Mouse (Mus musculus): ENCODE results near the gene Jak2.

Jak2 gene

GRCm38 (mm10) chr19:29252831-29253545 is 1.4 kb downstream of the Jak2 start:
- no peak for DNase-seq (ENCODE audit: low spot score)

DNA sequence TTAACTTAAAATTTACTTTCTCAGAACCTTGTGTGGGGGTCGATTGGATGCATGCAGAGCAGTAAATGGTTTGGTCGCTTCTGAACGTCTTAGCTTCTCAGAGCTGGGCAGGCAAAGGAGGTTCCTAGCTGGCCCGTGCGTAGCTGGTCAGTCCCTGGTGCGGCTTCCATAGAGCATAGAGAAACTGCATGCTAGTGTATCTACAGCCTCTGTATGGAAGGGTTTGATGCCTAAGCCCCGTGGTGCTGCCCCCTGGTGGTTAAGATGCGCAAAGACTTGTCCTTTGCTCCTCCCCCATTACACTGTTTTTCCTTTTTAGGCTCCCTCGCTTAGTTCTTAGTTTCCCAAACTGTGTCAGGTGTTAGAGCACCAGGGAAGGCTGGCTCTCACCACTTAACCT is 2.1 kb downstream of the Jak2 start:
- peak; percentile 62 for DNase-seq (ENCODE audit: low spot score)

DNA sequence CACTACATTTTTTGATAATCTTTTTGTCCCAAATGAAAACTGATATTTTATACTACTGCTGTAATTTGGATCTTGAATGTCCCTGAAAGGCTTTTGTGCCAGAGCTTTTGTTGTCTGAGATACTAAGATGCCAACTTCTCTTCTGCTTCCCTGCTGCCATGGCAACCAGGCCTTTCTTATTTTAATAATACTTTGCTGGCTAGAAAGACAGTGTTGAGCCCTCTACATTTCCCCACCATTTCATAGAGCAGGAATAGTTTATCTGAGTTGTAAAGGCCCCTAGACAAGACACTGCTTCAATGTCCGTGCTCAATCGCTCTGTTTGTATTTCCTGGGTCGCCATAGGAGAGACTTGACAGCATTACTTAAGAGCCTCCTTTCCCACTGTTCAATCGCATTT is 3.0 kb downstream of the Jak2 start:
- no peak for DNase-seq (ENCODE audit: low spot score)

DNA sequence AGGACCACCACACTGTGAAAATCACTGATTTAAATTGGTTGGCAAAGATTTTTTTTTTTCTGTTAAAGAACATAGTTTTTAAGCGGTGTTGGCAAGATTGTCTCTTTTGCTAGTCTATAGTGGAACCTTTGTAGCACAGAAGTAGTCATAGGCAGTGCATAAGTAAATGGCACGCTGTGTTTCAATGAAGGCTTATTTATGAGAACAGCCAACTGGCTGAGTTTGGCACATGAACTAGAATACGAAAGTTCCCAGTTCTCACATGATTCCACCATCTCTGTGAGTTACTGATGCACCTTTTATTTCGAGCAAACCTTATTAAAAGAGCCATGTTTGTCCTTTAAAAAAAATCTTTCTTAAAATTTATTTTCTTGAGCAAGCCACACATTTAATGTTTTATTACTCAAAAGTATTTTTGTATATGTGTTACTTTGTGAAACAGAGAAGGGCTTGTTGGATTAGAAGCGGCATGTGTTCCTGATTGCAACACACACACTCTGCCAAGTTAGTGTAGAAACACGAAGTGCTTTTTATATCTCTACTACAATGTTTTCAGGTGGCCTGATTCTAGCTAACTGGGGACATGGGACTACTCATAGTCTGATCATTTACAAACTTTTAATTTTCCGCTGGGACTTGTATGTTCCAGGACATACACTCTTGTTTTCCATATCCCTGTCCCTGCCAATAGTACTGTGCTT is 3.8 kb downstream of the Jak2 start:
- no peak for DNase-seq (ENCODE audit: low spot score)

DNA sequence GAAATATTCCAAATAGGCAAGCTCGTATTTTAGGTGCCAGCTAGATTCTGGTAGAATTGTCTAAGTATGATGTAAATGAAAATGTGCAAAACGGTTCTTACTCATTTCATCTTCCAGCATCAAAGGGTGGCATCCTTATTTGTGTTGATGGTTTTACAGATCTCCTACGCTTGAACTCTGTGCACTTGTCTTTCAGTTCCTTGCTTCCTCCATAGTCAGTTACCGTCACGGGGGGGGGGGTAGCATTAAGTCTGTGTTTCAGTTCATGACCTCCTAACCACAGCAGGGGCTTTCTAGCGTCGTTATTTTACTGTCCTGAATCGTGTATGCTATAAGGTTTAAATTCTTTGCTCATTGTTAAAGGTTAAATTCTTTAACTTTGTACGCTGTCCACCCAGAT is 10.0 kb downstream of the Jak2 start:
- DNase-seq (ENCODE audit: low spot score), result no peak

DNA sequence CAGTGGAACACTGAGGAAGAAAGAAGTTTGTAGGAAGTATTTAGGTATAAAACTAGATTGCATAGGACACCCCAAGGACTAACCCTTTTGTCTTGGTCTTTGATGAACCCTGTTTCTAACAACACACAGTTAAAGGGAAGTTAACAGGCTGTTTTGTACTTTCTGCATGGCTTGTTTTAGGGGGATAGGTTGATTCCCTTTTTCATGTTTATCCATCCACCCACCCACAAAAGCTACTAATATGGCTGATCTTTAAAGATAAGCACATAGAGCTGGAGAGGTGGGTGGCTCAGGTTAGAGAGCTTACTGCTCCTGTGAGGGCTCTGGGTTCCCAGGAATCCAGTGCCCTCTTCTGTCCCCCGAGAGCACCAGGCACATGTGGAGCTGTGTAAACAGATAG is 11.9 kb downstream of the Jak2 start:
- DNase-seq (ENCODE audit: low spot score), result no peak

- peak; percentile 27 for DNase-seq (ENCODE audit: low spot score)
Measured at GRCm38 (mm10) chr19:29265538-29265937, 13.9 kb downstream of the Jak2 start.

DNA sequence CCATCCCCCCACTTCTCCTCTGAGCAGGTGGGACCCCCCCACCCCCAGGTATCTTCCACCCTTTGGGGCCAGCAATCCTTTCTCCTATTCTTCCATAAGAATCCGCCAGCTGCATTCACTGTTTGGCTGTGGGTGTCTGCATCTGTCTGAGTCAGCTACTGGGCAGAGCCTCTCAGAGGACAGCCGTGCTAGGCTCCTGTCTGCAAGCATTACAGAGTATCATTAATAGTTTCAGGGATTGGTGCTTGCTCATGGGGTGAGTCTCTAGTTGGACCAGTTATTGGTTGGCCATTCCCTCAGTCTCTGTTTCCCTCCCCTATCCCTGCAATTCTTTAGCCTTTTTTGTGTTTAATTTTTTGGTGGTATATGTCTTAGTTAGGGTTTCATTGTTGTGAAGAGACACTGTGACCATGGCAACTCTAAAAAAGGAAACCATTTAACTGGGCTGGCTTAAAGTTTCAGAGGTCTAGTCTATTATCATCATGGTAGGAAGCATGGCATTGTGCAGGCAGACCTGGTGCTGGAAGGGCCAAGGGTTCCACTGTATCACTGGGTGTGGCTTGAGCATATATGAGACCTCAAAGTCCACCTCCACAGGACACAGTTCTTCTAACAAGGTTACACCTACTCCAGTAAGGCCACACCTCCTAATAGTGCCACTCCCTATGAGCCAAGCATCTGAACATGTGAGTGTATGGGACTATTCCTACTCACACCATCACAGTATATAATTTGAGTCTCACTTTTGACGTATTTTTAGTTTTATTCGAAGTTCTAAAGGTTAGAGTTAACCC is 15.6 kb downstream of the Jak2 start:
- no peak for DNase-seq (ENCODE audit: low spot score)

DNA sequence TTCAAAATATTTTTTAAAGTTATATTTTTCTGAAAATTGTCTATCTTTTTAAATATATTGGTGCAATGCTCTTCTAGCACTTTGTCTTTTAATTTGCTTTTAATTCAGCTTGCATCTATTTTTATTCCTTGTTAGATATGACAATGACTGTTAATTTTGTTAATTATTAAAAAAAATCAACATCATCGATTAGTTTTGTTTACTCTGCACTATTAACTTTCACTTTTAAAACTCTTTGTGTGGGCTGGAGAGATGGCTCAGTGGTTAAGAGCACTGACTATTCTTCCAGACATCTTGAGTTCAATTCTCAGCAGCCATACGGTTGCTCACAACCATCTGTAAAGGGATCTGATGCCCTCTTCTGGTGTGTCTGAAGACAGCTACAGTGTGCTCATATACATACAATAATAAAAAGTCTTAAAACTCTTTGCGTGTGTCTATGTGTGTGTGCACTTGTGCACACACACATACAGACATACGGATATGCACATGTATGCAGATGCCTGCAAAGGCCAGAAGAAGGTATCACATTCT is 17.2 kb downstream of the Jak2 start:
- no peak for DNase-seq (ENCODE audit: low spot score)

DNA sequence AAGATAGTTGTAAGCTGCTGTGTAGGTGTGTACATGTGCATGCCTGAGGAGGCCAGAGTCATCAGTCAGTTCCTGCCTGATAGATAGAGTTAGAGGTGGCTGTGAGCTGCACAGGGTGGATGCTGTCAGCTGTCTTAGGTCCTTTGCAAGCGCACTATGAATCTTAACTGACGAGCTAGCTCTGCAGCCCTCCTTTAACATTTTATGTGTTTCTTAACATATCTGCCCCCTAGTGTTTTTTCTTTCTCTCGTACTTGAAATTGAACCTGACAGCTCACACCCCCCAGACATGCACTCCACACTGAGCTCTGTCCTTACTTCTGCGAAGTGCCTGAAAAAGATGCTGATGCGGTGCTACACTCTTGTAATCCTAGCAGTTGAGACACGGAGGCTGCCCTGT is 18.6 kb downstream of the Jak2 start:
- DNase-seq (ENCODE audit: low spot score), result no peak

DNA sequence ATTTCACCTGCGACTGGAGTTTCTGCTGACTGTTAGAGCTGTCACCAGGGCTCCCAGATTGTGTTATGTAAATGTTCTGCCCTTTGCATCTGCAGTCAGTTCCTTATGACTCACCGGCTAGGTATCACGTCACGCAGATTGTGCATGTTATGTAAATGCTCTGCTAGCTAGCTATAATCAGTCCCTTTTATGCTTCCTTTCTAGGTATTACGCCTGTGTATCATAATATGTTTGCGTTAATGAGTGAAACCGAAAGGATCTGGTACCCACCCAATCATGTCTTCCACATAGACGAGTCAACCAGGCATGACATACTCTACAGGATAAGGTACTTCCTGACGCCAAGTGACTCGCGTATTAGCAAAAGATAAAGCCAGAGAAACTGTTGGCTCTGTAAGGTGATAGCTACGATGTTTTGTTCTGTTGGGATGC is 19.5 kb downstream of the Jak2 start:
- no peak for DNase-seq (ENCODE audit: low spot score)

GRCm38 (mm10) chr19:29272011-29272809 is 20.6 kb downstream of the Jak2 start:
- DNase-seq (ENCODE audit: low spot score), result no peak

GRCm38 (mm10) chr19:29276414-29276813 is 24.8 kb downstream of the Jak2 start:
- DNase-seq (ENCODE audit: low spot score), result no peak

GRCm38 (mm10) chr19:29278944-29279587 is 27.4 kb downstream of the Jak2 start:
- no peak for DNase-seq (ENCODE audit: low spot score)

GRCm38 (mm10) chr19:29285451-29285869 is 33.8 kb downstream of the Jak2 start:
- DNase-seq (ENCODE audit: low spot score), result no peak

DNA sequence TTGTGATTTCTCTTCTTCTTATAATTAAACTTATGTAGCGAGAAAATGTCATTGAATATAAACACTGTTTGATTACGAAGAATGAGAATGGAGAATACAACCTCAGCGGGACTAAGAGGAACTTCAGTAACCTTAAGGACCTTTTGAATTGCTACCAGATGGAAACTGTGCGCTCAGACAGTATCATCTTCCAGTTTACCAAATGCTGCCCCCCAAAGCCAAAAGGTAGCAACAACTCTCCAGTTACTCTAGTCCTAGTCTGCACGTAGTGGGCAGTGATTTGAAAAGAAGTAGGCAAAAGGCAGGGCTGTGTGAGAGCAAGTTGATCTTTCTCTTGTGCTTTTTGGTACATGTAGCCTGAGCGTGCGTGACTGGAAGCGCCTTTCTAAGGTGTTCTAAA is 36.2 kb downstream of the Jak2 start:
- no peak for DNase-seq (ENCODE audit: low spot score)

- no peak for DNase-seq (ENCODE audit: low spot score)
Measured at GRCm38 (mm10) chr19:29291532-29291931, 39.9 kb downstream of the Jak2 start.

- DNase-seq (ENCODE audit: low spot score), result no peak
Measured at GRCm38 (mm10) chr19:29292546-29292945, 40.9 kb downstream of the Jak2 start.

GRCm38 (mm10) chr19:29294756-29295155 is 43.1 kb downstream of the Jak2 start:
- no peak for DNase-seq (ENCODE audit: low spot score)

GRCm38 (mm10) chr19:29296166-29296565 is 44.5 kb downstream of the Jak2 start:
- no peak for DNase-seq (ENCODE audit: low spot score)

DNA sequence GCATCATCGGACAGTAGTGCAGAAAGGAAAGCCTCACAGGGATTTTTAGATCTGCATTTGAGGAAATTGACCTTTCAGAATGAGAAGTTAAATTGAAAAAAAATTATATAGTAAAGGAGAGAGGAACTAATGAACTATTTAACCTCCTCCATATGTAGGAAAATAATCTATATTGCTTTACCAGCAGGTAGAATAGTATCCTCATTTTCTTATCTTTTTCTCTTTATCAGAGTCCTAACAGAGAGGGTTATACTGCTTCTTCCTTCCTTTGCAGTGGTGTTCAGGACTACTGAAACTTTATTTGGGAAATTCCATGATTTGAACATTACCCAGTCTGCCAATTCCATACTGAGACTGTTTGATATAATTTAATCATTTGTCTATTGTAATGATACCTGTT is 45.7 kb downstream of the Jak2 start:
- DNase-seq (ENCODE audit: low spot score), result no peak

Measured in ovary, adult 18-20 months (tissue).